Mouse (Mus musculus) mouse embryonic stem cell (cell line): ENCODE measurements at regions not wholly inside any gene's neighbourhood (a gene's known extent, or its start where the extent isn't known, plus 50 kb on each side); places are given as distances from the start of the nearest gene placed in this dataset.

ENCODE experiments used
- in situ Hi-C, 2 experiments: fragments of 300-500 bp; cut with MboI; formaldehyde crosslinking; loops; 1 replicate in 1 of 2; 3 replicates in 1 of 2; pipeline ENCODE4 v1.14.3; 2019 to 2020; ENCODE audit warnings: low sequenced_read_pairs in 2 of 2, low pct_unique_long_range_greater_than_20kb in 1 of 2, mixed read lengths in 1 of 2; ENCODE audit not compliant: unreplicated experiment in 1 of 2

DNA sequence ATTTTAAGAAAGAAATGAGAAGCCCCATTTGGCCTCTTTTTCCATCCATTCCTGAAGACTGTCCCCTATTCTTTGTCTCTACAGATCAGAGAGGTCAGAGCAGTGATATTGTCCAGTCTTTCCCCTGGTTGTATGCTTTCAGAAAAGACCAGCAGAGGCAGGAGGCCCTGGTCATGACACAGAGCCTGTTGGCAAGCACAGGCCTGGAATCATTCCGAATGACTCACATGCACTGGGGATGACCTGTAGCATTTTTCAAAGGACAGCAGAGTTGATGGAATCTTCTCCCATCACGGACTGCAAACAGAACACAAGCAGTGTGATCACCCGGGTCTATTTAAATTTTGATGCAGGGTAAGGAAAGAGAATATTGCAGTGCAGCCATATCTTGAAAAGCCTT lies 50.2 kb upstream of the Nxt1 start:
- in situ Hi-C loops, result no loop called here

DNA sequence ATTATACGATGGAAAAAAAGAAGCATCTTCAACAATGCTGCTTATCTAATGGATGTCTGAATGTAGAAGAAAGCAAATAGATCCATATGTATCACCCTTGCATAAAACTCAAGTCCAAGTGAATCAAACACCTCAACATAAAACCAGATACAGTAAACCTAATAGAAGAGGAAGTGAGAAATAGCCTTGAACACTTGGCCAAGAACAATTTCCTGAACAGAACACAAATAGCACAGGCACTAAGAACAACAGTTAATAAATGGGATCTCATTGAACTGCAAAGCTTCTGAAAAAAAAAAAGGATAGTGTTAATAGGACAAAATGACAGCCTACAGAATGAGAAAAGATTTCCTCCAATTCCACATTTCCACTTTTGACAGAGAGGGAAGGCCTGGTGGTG lies 60.5 kb upstream of the Nxt1 start:
- in situ Hi-C loops, result no loop called here

GRCm38 (mm10) chr2:148605425-148605930 lies 66.9 kb upstream of the Nxt1 start:
- in situ Hi-C loops, result no loop called here

GRCm38 (mm10) chr2:148603951-148604350 lies 68.5 kb upstream of the Nxt1 start:
- in situ Hi-C loops, result no loop called here

GRCm38 (mm10) chr2:148603315-148603714 lies 69.1 kb upstream of the Nxt1 start:
- in situ Hi-C loops, result no loop called here

- in situ Hi-C loops, result no loop called here
These were observed 72.9 kb upstream of the Nxt1 start for GRCm38 (mm10) chr2:148599498-148599897.

- in situ Hi-C loops, result no loop called here
These were observed 75.4 kb upstream of the Nxt1 start for GRCm38 (mm10) chr2:148596966-148597365.

- in situ Hi-C loops, result no loop called here
These were observed 86.6 kb upstream of the Nxt1 start for GRCm38 (mm10) chr2:148585721-148586335.

GRCm38 (mm10) chr2:148582208-148582607 lies 90.2 kb upstream of the Nxt1 start:
- in situ Hi-C loops, result no loop called here

GRCm38 (mm10) chr2:148581666-148582065 lies 90.7 kb upstream of the Nxt1 start:
- in situ Hi-C loops, result no loop called here

- in situ Hi-C loops, result no loop called here
These were observed 92.0 kb upstream of the Nxt1 start for GRCm38 (mm10) chr2:148580286-148580966.

GRCm38 (mm10) chr2:148579564-148579963 lies 92.8 kb upstream of the Nxt1 start:
- in situ Hi-C loops, result loop anchor here in 1 of 2 experiments (10.0 kb wide), 1 partner anchor 185 kb away; the partner anchor contains the start of gene Sstr4

- in situ Hi-C loops, result loop anchor here in 1 of 2 experiments (10.0 kb wide), 1 partner anchor 184 kb away; the partner anchor contains the start of gene Sstr4
These were observed 93.4 kb upstream of the Nxt1 start for GRCm38 (mm10) chr2:148579027-148579426.

DNA sequence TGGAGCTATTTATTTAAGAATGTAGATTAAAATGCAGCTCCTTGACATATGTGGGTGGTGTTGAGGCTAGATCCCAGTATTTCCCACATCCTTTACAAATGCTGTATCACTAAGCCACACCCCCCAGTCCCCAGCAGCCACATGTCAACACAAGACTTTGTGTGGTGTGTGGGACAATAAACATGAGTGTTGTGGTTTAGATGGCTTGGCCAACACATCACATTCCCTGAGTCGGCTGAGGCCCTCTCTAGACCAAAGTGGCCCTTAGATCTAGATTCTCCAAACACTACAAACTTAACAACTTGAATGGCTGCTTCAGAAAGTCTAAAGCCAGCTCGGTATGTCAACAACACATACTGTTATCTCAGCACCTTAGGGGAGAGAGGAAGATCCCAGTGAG lies 94.2 kb upstream of the Nxt1 start:
- in situ Hi-C loops, result loop anchor here in 1 of 2 experiments (10.0 kb wide), 1 partner anchor 183 kb away; the partner anchor contains the start of gene Sstr4

- in situ Hi-C loops, result loop anchor here in 1 of 2 experiments (10.0 kb wide), 1 partner anchor 181 kb away; the partner anchor contains the start of gene Sstr4
These were observed 97.0 kb upstream of the Nxt1 start for GRCm38 (mm10) chr2:148575433-148575832.

DNA sequence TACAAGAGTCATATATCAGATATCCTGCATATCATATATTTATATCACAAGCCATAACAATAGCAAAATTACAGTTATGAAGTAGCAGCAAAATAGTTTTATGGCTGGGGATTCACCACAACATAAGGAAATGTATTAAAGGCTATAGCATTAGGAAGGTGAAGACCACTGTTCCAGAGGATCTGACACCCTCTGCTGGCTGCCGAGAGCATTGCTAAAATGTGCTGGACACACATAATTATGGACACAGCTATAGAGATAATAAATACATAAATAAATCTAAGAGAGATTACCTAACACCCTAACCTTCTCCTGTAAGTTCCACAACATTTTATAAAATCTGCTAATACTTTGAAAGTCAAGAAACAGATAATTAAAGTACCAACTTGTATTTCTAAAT lies 100.2 kb upstream of the Nxt1 start:
- in situ Hi-C loops, result loop anchor here (10.0 to 25.0 kb wide), 3 partner anchors 177 to 435 kb away; partner anchors contain the start of gene Sstr4 (in 2 of the 2)

DNA sequence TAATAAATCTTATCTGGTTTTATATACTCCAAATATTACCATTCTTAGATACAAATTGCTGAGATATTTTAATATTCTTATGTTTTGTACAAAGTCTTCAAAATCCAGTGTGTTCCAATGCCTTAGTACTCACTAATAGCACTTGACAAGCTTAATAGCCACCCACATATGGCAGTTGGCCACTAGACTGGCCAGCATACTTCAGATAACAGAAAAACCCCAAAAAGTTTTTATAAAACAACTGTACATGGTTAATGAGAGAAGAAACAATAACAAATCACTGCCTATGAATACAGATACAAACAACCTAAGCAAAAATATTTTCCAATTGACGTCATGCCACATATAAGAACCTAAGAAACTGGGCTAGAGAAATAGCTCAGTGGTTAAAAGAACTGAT lies 100.8 kb upstream of the Nxt1 start:
- in situ Hi-C loops, result loop anchor here (10.0 to 25.0 kb wide), 3 partner anchors 177 to 434 kb away; partner anchors contain the start of gene Sstr4 (in 2 of the 2)

DNA sequence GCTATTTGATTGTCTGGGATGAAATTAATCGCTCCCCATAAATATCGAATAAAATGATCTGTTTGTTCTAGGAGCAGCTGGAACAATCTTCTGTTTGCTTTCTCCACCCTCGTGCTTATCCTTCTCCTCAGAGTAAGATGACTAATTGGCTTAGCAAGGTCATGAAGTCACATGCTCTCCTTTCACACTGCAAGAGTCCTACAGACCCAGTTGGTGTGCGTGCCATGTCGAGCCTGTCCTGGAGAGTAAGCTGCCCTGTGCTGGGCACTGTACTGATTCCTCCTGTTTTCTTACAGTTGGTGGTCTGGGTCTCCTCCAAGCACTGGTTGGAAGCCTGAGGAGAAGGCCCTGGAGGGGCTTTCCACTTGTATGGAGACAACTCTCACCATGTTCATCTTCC lies 101.4 kb upstream of the Nxt1 start:
- in situ Hi-C loops, result loop anchor here (10.0 to 25.0 kb wide), 3 partner anchors 176 to 434 kb away; partner anchors contain the start of gene Sstr4 (in 2 of the 2)

DNA sequence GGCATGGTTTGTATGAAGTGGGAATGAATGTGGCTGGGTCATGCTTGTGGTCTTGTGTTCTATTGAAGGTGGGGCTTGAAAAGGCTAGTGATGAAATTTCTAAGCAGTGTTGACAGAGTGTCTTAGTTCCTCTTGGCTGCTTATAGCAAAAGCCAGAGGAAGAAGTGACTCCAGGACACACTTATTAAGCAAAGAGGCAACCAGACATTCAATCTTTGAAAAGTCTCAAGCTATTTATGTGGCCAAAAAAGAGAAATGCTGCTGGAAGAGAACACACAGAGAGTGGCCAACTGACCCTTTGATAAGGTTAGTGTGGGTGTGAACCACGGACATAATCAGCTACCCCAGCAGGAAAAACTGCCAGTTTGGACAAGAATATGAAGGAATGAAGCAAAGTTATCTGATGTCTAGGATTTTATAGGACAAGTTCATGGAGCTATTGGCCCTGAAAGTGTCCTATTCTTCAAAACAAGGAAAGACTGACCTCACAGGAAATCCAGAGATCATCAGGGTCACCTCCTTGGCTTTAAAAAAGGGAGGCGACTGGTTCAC lies 104.4 kb upstream of the Nxt1 start:
- in situ Hi-C loops, result loop anchor here (25.0 kb wide), 2 partner anchors 181 to 431 kb away; partner anchors contain the start of gene Sstr4 (in 1 of the 2)
